Mouse (Mus musculus): ENCODE data around the gene Lhb.

DNA sequence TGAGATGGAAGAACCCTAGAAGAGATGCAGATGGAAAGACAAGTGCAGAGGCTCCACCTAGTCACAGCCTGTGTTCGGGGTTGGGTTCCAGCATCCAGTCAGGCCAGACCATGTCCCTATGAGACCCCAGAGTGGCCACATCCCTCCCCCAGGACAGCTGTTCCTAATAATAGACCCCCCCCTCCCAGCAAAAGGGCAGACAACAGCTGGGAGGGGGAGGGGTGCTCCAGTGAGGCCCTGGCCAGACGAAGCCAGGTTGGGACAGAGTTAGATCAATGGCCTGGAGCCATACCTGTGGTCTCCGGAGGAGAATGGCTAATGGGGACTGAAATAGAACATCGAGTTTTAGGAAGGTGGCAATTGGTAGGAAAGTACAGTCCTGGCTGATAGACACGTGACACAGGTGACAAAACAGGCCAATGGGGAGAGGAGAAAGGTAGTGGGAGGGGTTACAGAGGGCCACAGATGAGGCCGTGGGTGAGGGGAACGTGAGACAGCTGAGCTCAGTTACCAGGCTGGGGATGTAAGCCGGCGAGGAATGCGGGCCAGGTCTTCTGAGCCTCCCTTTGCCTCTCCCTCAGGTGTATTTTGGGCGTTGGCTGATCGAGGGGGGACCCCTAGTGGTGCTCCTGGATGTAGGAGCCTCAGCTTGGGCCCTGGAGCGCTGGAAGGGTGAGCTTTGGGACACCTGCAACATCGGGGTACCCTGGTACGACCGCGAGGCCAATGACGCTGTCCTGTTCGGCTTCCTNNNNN lies 17.1 kb downstream of the Lhb start, which contains the start of gene Ruvbl2:
- TF ChIP-seq CTCF (IDR thresholded peaks at IDR 0.05) (peak; percentile 54), EP300 (IDR thresholded peaks at IDR 0.05; ENCODE audit: insufficient read depth, low read depth, low read length) (0 out of 2 replicates have a peak, but pooled peaks have one; percentile 13)
